Mouse (Mus musculus) cortical plate, adult 2 months (tissue): ENCODE data around the gene Nipal4.

Experiments used
- CTCF ChIP-seq: fragments of 200-500 bp; IDR thresholded peaks from 2 replicates; pipeline ENCODE4 v1.5.1; 2011; ENCODE audit warnings: mild to moderate bottlenecking, control low read depth, low read length; ENCODE audit not compliant: insufficient read depth; ENCODE audit errors: extremely low read depth
- POLR2A ChIP-seq: fragments of 200-500 bp; IDR thresholded peaks from 2 replicates; pipeline ENCODE4 v1.6.1; 2011; ENCODE audit warnings: mild to moderate bottlenecking, low read length, control low read depth; ENCODE audit not compliant: insufficient read depth; ENCODE audit errors: extremely low read depth

DNA sequence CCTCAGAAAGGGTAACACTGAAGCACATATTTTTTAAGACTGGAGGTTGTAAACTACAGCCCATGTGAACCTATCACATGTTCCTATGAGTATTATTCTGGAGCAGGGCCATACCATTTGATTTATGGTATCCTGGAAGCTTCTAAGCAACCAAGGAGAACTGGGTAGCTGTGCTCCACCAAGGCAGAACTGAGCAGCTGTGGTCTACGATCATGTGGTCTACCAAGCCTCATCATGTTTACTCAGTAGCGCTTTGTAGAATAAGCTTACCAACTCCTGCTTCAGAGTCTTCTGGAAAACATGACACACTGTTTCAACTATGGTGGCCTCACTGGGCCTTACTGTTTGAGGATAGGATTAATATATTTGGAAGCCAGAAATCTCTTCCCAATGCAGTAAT lies 49.8 kb downstream of the Nipal4 start:
- no peak for TF ChIP-seq CTCF
- no peak for TF ChIP-seq POLR2A
